Mouse (Mus musculus): ENCODE data around the gene Tfpi. TPM values are rescaled to one million over a fixed set of nuclear protein-coding genes. Genes with fewer than 3 reads are reported as not detected.

Gene Tfpi
- 1 to 10 TPM; 3.2 to 4.5 TPM for total RNA-seq (2023)

GRCm38 (mm10) chr2:84476577-84476976, at the start of gene Tfpi:
Gene Tfpi, minus strand, starts transcription at chr2:84476775.

GRCm38 (mm10) chr2:84425138-84425537, 51.4 kb downstream of the Tfpi start, which contains the start of gene Calcrl:
Gene Calcrl, minus strand, starts transcription at chr2:84425411.

Other genes starting within 250 kb of the Tfpi start
- 10 to 100 TPM; 18.4 to 23.9 TPM for gene Calcrl, start 51.4 kb downstream of the Tfpi start, total RNA-seq (2023)
- 10 to 100 TPM; 13.6 to 20.2 TPM for gene Ctnnd1, start 174.0 kb upstream of the Tfpi start, total RNA-seq (2023)
- not detected for gene Btbd18, start 182.3 kb upstream of the Tfpi start, total RNA-seq (2023)
- gene Selenoh, start 194.0 kb upstream of the Tfpi start, total RNA-seq (2023), result 10 to 100 TPM; 33.9 to 48.3 TPM
- gene Gm28635, start 201.3 kb upstream of the Tfpi start, total RNA-seq (2023), result not detected
- 1 to 10 TPM; 8.7 to 9.4 TPM for gene Med19, start 201.6 kb upstream of the Tfpi start, total RNA-seq (2023)
- 10 to 100 TPM; 16.0 to 17.0 TPM for gene Tmx2, start 202.4 kb upstream of the Tfpi start, total RNA-seq (2023)
- gene Zdhhc5, start 238.4 kb upstream of the Tfpi start, total RNA-seq (2023), result 10 to 100 TPM; 39.0 TPM

All from neutrophil, adult 59 days (primary cell).